8 mouse cellular contexts compared by ENCODE assay signal in the genomic region with DNA sequence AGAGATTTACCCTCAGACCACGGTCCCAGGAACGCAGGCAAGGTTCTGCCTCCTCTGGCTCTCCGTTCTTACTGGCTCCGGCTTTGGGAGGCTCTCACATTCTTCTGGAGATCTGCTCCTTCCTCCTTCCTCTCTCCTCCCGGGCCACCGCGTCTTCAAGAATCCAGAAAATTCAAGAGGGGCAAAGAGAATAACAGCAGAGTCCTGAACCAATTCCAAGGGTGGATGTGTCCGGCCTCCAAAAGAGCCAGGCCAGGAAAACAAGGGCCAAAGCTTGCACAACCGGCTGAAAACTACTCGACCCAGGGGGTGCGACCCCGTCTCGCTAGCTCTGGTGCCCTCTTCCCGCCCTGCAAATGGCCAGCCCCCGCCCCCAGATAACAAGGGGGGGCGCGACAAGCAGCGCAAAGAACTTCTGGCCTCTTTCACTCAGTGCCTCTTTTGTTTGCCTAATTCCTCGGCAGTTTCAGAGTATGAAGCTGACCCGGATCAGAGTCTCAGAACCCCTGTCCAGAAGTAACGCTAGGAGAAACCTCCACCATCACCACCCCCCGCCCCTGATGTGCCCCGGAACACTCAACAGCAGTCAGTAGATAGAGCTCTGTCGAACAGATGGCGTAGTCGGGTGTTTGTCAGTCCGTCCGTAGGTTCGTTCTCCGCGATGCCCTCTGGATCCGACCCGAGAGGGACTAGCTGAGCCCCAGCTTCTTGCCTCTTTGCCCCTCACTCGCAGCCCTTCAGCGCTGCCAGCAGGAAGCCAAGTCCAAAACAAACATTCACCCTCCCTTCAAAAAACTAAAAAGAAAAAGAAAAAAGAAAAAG. TPM values are rescaled to one million over a fixed set of nuclear protein-coding genes. Genes with fewer than 3 reads are reported as not detected.
DNase-seq lines count a peak whose midpoint lies in the region; ATAC-seq and TF ChIP-seq lines count a peak whose summit lies in the region.

No protein-coding gene starts in this region.

- no peaks in the 10 kb centered on the region for H3K9me3 ChIP-seq in limb, embryonic 11.5 days (ENCODE audit: control insufficient read depth, low read length)
- no peaks in the 10 kb centered on the region for H3K9me3 ChIP-seq in midbrain, embryonic 10.5 days (replicated peaks)

- peak overlapping the region; percentile 90 for H3K4me2 ChIP-seq in limb, embryonic 11.5 days (ENCODE audit: low read depth, severe bottlenecking)

- no peaks in the 10 kb centered on the region; the same call in 1 of the 2 replicates for H3K27me3 ChIP-seq in spleen, adult 2 months (ENCODE audit: control insufficient read depth, insufficient read depth, low read length)
- H3K27me3 ChIP-seq in limb, embryonic 11.5 days (ENCODE audit: control insufficient read depth, insufficient read depth, low read length), result no peaks in the 10 kb centered on the region
- H3K27me3 ChIP-seq in midbrain, embryonic 10.5 days (ENCODE audit: low read depth, poor library complexity, severe bottlenecking), result peaks cover 15% of the 10 kb centered on the region

- H3K27ac ChIP-seq in spleen, adult 2 months (ENCODE audit: insufficient read depth, low read length), result peak overlapping the region; percentile 54
- H3K27ac ChIP-seq in embryonic fibroblast, embryonic 13.5 days (ENCODE audit: insufficient read depth, low read length), result peak overlapping the region; percentile 95
- H3K27ac ChIP-seq in limb, embryonic 11.5 days (replicated peaks; ENCODE audit: low read depth, low read length), result peak overlapping the region; percentile 94
- peak overlapping the region; percentile 95 for H3K27ac ChIP-seq in midbrain, embryonic 10.5 days (replicated peaks)

- peak overlapping the region; percentile 85 for H3K9ac ChIP-seq in limb, embryonic 11.5 days (ENCODE audit: low read length)

- 10% methylated on average over 35 of the region's 35 CpGs for WGBS in spleen, adult 2 months
- WGBS in limb, embryonic 11.5 days, result under 1% methylated on average over 35 of the region's 35 CpGs
- WGBS in midbrain, embryonic 10.5 days, result under 1% methylated on average over 35 of the region's 35 CpGs

- intact Hi-C loops in heart, postnatal 36 days (cut with DNase I), result loop anchor here (1.0 to 2.0 kb wide), 3 partner anchors 23 to 204 kb away; a partner anchor contains a TSS

- no peak for TF ChIP-seq POLR2A in spleen, adult 2 months (IDR thresholded peaks at IDR 0.05; ENCODE audit: low read depth, low read length)
- peak; percentile 41 for TF ChIP-seq POLR2A in embryonic fibroblast, embryonic 13.5 days (IDR thresholded peaks at IDR 0.05; ENCODE audit: low read depth, low read length)

- peak in 1 of 2 experiments; percentile 10 for DNase-seq in spleen, adult 2 months (ENCODE audit: low read depth in 1 of 2, low spot score in 2 of 2)
- DNase-seq in spleen, postnatal 36 days (ENCODE audit: low spot score in 2 of 2), result no peak
- DNase-seq in heart, postnatal 36 days, result peak; percentile 59 to 71
- DNase-seq in limb, embryonic 11.5 days (ENCODE audit: low spot score), result peak; percentile 68
- DNase-seq in midbrain, embryonic 10.5 days (ENCODE audit: low spot score), result peak; percentile 71
- DNase-seq in testis, postnatal 14 days (ENCODE audit: low spot score), result peak; percentile 30
- no peak for DNase-seq in cerebellum, adult 8-10 months

- no peak for TF ChIP-seq CTCF in spleen, adult 2 months (IDR thresholded peaks at IDR 0.05; ENCODE audit: extremely low read depth, insufficient read depth, insufficient read length, insufficient replicate concordance)
- TF ChIP-seq CTCF in embryonic fibroblast, embryonic 13.5 days (IDR thresholded peaks at IDR 0.05; ENCODE audit: borderline replicate concordance, insufficient read depth, low read length), result no peak

- peak; percentile 28; the same call in 1 of the 2 replicates for ATAC-seq in limb, embryonic 11.5 days (ENCODE audit: insufficient number of reproducible peaks, low FRiP score, low TSS enrichment, low read depth)

- no peaks in the 10 kb centered on the region for H3K36me3 ChIP-seq in spleen, adult 2 months (ENCODE audit: control insufficient read depth, insufficient read depth, low read length)
- peaks cover 2% of the 10 kb centered on the region; the same call in 1 of the 2 replicates for H3K36me3 ChIP-seq in limb, embryonic 11.5 days (ENCODE audit: control insufficient read depth, insufficient read depth, low read length)
- peaks cover 37% of the 10 kb centered on the region for H3K36me3 ChIP-seq in midbrain, embryonic 10.5 days

- peak overlapping the region; percentile 66 for H3K4me3 ChIP-seq in spleen, adult 2 months (ENCODE audit: extremely low read depth, insufficient read depth, insufficient read length)
- H3K4me3 ChIP-seq in embryonic fibroblast, embryonic 13.5 days (ENCODE audit: insufficient read depth, low read length), result peak overlapping the region; percentile 82
- H3K4me3 ChIP-seq in limb, embryonic 11.5 days (ENCODE audit: low read depth, low read length), result peak overlapping the region; percentile 58
- H3K4me3 ChIP-seq in midbrain, embryonic 10.5 days, result peak overlapping the region; percentile 75

- H3K4me1 ChIP-seq in spleen, adult 2 months (ENCODE audit: control insufficient read depth, insufficient read depth, insufficient read length), result no peaks in the 10 kb centered on the region
- peaks cover 8% of the 10 kb centered on the region for H3K4me1 ChIP-seq in embryonic fibroblast, embryonic 13.5 days (ENCODE audit: control insufficient read depth, insufficient read depth, low read length)
- peaks cover 30% of the 10 kb centered on the region for H3K4me1 ChIP-seq in limb, embryonic 11.5 days (ENCODE audit: control insufficient read depth, insufficient read depth, low read length)
- H3K4me1 ChIP-seq in midbrain, embryonic 10.5 days, result peaks cover 57% of the 10 kb centered on the region

RNA-seq across cellular contexts. Expression of a gene that starts 0.8 kb away (rescaled TPM):
- polyA plus RNA-seq in spleen, adult 2 months (2012; rRNA removed), result 8.6 and 9.0 TPM in 2 replicates
- polyA plus RNA-seq in embryonic fibroblast, embryonic 13.5 days (2011; ENCODE audit: insufficient read length, low read depth, missing spikeins), result 18.1 and 20.7 TPM in 2 replicates
- total RNA-seq in heart, postnatal 36 days (2021), result 10 to 100 TPM; 10.0 to 11.1 TPM
- polyA plus RNA-seq in limb, embryonic 11.5 days (2014; fragmentation: Nextera tagmentation; extraction: Ambion mirVana), result 7.8 and 10.1 TPM in 2 replicates
- 8.0 and 8.4 TPM in 2 replicates for polyA plus RNA-seq in midbrain, embryonic 10.5 days (2016; fragmentation: Nextera tagmentation; extraction: Ambion mirVana)

RNA-seq across cellular contexts. Expression of a gene that starts 9.9 kb away (rescaled TPM):
- 167 and 283 TPM in 2 replicates for polyA plus RNA-seq in spleen, adult 2 months (2012; rRNA removed)
- polyA plus RNA-seq in embryonic fibroblast, embryonic 13.5 days (2011; ENCODE audit: insufficient read length, low read depth, missing spikeins), result 92.7 and 107 TPM in 2 replicates
- total RNA-seq in heart, postnatal 36 days (2021), result 10 to 100 TPM; 55.1 to 60.7 TPM
- polyA plus RNA-seq in limb, embryonic 11.5 days (2014; fragmentation: Nextera tagmentation; extraction: Ambion mirVana), result 70.9 and 73.6 TPM in 2 replicates
- 58.4 and 65.2 TPM in 2 replicates for polyA plus RNA-seq in midbrain, embryonic 10.5 days (2016; fragmentation: Nextera tagmentation; extraction: Ambion mirVana)

RNA-seq across cellular contexts. Expression of a gene that starts 23.3 kb away (rescaled TPM):
- 2.8 and 3.7 TPM in 2 replicates for polyA plus RNA-seq in spleen, adult 2 months (2012; rRNA removed)
- polyA plus RNA-seq in embryonic fibroblast, embryonic 13.5 days (2011; ENCODE audit: insufficient read length, low read depth, missing spikeins), result 14.1 and 14.5 TPM in 2 replicates
- 1 to 10 TPM; 9.5 to 9.9 TPM for total RNA-seq in heart, postnatal 36 days (2021)
- 26.0 and 30.2 TPM in 2 replicates for polyA plus RNA-seq in limb, embryonic 11.5 days (2014; fragmentation: Nextera tagmentation; extraction: Ambion mirVana)
- polyA plus RNA-seq in midbrain, embryonic 10.5 days (2016; fragmentation: Nextera tagmentation; extraction: Ambion mirVana), result 29.7 and 30.2 TPM in 2 replicates

Comparison
In these comparisons a context has a peak if more than half of its experiments do, and no peak if none do; other contexts are left out.
1. DNase-seq: peak in heart, postnatal 36 days (2 of 2), limb, embryonic 11.5 days (single experiment), midbrain, embryonic 10.5 days (single experiment) and testis, postnatal 14 days (single experiment); none in spleen, postnatal 36 days (0 of 2) and cerebellum, adult 8-10 months (single experiment).
2. Peak in every context shown above with its lines, with median percentiles within 50 percentile points of each other: H3K27ac ChIP-seq and H3K4me3 ChIP-seq.